Mouse (Mus musculus): ENCODE measurements around the gene Mlst8. TPM values are rescaled to one million over a fixed set of nuclear protein-coding genes. Genes with fewer than 3 reads are reported as not detected.

The Mlst8 gene
- total and polyA plus RNA-seq, 3 experiments: 10.0 to 24.7 (median 14.0) TPM

DNA sequence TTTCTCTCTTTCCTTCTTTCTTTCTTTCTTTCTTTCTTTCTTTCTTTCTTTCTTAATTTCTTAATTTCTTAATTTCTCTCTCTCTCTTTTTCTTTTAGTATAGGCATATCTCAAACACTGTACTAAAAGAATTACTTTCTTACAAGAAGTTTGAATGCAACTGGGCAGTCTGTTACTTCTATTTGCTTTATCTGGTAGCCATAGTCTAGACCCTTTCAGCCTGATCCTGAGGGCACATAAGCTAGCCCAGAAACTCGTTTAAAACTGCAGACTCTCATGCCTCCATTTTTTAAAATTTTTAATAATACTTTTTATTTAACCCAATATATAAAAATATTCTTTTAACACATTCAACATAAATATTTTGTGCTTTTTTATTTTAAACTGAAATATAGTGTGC lies 553 bp upstream of the Mlst8 start:
- Histone ChIP-seq H3K27ac (ENCODE audit: insufficient read depth, low read depth) (no peak overlapping the region), H3K36me3 (replicated peaks in 1 of 2; ENCODE audit: control insufficient read depth in 1 of 2, insufficient read depth in 1 of 2, low read length in 1 of 2) (peaks cover 28 to 35% of the 10 kb centered on the region in 2 experiments), H3K9ac (ENCODE audit: insufficient read depth, low read depth) (peak overlapping the region; percentile 49; the same call in 1 of the 2 replicates), H3K4me2 (ENCODE audit: insufficient read depth, low read depth, poor library complexity, severe bottlenecking) (no peak overlapping the region; the same call in 1 of the 2 replicates), H3K27me3 (replicated peaks) (no peaks in the 10 kb centered on the region), H3K4me1 (ENCODE audit: control insufficient read depth in 1 of 2, insufficient read depth in 2 of 2) (peaks cover 7 to 21% of the 10 kb centered on the region in 2 experiments; a peak in 3 of 4 replicates), H3K4me3 (replicated peaks in 1 of 3; ENCODE audit: low read depth in 2 of 3, low read length in 2 of 3, poor library complexity in 1 of 3) (peak overlapping the region in 2 of 3 experiments; percentile 72 to 81), H3K9me3 (replicated peaks; ENCODE audit: low read length) (no peaks in the 10 kb centered on the region), H3K79me2 (replicated peaks; ENCODE audit: control insufficient read depth, extremely low read depth, insufficient read depth, poor library complexity, severe bottlenecking) (no peaks in the 10 kb centered on the region)
- no peak for DNase-seq (ENCODE audit: extremely low read depth)
- TF ChIP-seq E2F4 (IDR thresholded peaks at IDR 0.05; ENCODE audit: insufficient replicate concordance, low read depth, low read length): no peak
- TF ChIP-seq CHD1 (IDR thresholded peaks at IDR 0.05; ENCODE audit: low read depth, low read length): no peak
- TF ChIP-seq TCF12 (IDR thresholded peaks at IDR 0.05; ENCODE audit: low read depth, low read length): no peak
- 0 out of 2 replicates have a peak, but pooled peaks have one; percentile 4 for TF ChIP-seq TBP (conservative IDR thresholded peaks at IDR 0.05; ENCODE audit: low read depth, low read length)
- no peak for TF ChIP-seq EP300 (IDR thresholded peaks at IDR 0.05; ENCODE audit: low read length)
- TF ChIP-seq NRF1 (IDR thresholded peaks at IDR 0.05; ENCODE audit: low read depth, low read length): no peak
- no peak for TF ChIP-seq ZC3H11A (IDR thresholded peaks at IDR 0.05; ENCODE audit: low read depth, low read length)
- no peak for TF ChIP-seq MXI1 (IDR thresholded peaks at IDR 0.05; ENCODE audit: low read depth, low read length)
- in situ Hi-C loops (cut with MboI; ENCODE audit: low pct_ligation_motif_present, low pct_unique_long_range_greater_than_20kb, low sequenced_read_pairs): loop anchor here (5.0 kb wide), 1 partner anchor 53 kb away; the partner anchor contains the start of gene Rab26
- dilution Hi-C loops (cut with MboI; ENCODE audit: extremely low pct_ligation_motif_present, extremely low pct_unique_long_range_greater_than_20kb, low sequenced_read_pairs): no loop called here

DNA sequence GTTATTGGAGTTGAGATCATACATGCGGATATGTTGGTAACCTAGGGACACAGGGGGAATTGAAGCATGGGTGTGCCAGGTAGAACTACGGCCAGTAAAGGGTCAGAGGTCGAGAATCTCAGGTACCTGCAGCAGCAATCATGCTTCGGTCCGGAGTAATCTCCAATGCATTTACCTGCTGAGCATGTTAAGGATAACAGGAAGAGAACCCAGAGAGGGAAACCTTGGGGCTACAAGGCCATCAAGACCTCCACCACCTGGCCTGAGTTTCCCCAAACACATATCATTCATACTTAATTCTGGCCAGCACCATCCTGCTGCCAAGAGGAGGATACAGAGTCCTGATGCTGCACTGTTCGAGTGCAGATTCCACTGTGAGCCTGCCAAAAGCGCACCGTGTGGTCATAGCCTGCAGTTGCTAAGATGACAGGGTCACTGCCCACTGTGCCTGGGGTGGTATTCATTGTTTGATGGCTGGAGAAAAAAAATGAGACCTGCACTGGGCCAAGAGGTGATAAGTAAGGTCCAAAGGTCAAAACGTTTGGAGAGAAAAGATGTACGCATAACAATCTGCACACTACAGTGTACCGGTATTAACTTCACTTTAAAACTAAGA lies 785 bp downstream of the Mlst8 start:
- H3K9ac ChIP-seq (ENCODE audit: insufficient read depth, low read depth): peak overlapping the region; percentile 61
- DNase-seq (ENCODE audit: extremely low read depth): no peak
- peak overlapping the region; percentile 77 for H3K4me2 ChIP-seq (ENCODE audit: insufficient read depth, low read depth, poor library complexity, severe bottlenecking)
- TF ChIP-seq ELF1 (IDR thresholded peaks at IDR 0.05; ENCODE audit: low read depth, low read length) (no peak), POLR2A (IDR thresholded peaks at IDR 0.05; ENCODE audit: low read depth, low read length) (no peak), SMC3 (IDR thresholded peaks at IDR 0.05; ENCODE audit: low read depth, low read length) (no peak), SIN3A (IDR thresholded peaks at IDR 0.05; ENCODE audit: low read length) (no peak), ZC3H11A (IDR thresholded peaks at IDR 0.05; ENCODE audit: low read depth, low read length) (no peak), CHD1 (IDR thresholded peaks at IDR 0.05; ENCODE audit: low read depth, low read length) (no peak), EP300 (IDR thresholded peaks at IDR 0.05; ENCODE audit: low read length) (no peak), UBTF (IDR thresholded peaks at IDR 0.05; ENCODE audit: low read depth, low read length) (no peak), HCFC1 (IDR thresholded peaks at IDR 0.05; ENCODE audit: low read depth, low read length) (no peak), PAX5 (IDR thresholded peaks at IDR 0.05; ENCODE audit: low read length) (no peak), CTCF (conservative IDR thresholded peaks at IDR 0.05 in 1 of 2, IDR thresholded peaks at IDR 0.05 in 1 of 2; ENCODE audit: low read depth in 2 of 2, low read length in 2 of 2) (no peak), BHLHE40 (IDR thresholded peaks at IDR 0.05; ENCODE audit: low read depth, low read length) (no peak), MAZ (IDR thresholded peaks at IDR 0.05; ENCODE audit: low read depth, low read length) (no peak), RCOR1 (conservative IDR thresholded peaks at IDR 0.05; ENCODE audit: low read depth, low read length) (no peak)
- H3K79me2 ChIP-seq (replicated peaks; ENCODE audit: control insufficient read depth, extremely low read depth, insufficient read depth, poor library complexity, severe bottlenecking): no peaks in the 10 kb centered on the region
- dilution Hi-C loops (cut with MboI; ENCODE audit: extremely low pct_ligation_motif_present, extremely low pct_unique_long_range_greater_than_20kb, low sequenced_read_pairs) (no loop called here), in situ Hi-C loops (cut with MboI; ENCODE audit: low pct_ligation_motif_present, low pct_unique_long_range_greater_than_20kb, low sequenced_read_pairs) (loop anchor here (5.0 kb wide), 1 partner anchor 54 kb away; the partner anchor contains the start of gene Rab26)
- H3K4me1 ChIP-seq (ENCODE audit: control insufficient read depth in 1 of 2, insufficient read depth in 2 of 2): peaks cover 7 to 22% of the 10 kb centered on the region in 2 experiments; a peak in 3 of 4 replicates
- H3K4me3 ChIP-seq (replicated peaks in 1 of 3; ENCODE audit: low read depth in 2 of 3, low read length in 2 of 3, poor library complexity in 1 of 3): peak overlapping the region; percentile 36 to 81 (median 72)
- no peak overlapping the region for H3K27ac ChIP-seq (ENCODE audit: insufficient read depth, low read depth)
- H3K27me3 ChIP-seq (replicated peaks): no peaks in the 10 kb centered on the region
- no peaks in the 10 kb centered on the region for H3K9me3 ChIP-seq (replicated peaks; ENCODE audit: low read length)
- H3K36me3 ChIP-seq (replicated peaks in 1 of 2; ENCODE audit: control insufficient read depth in 1 of 2, insufficient read depth in 1 of 2, low read length in 1 of 2): peaks cover 34 to 48% of the 10 kb centered on the region in 2 experiments

Data from CH12.LX (cell line).